Mouse (Mus musculus) fat pad, adult 2 months (tissue): ENCODE results near the gene Col4a4.

Experiments
- DNase-seq: peaks from one replicate; pipeline ENCODE4 v3.0.0-alpha.2; 2011; ENCODE audit warnings: low read depth, low spot score; ENCODE audit errors: extremely low read depth

Gene Col4a4

GRCm38 (mm10) chr1:82586713-82587399, at the start of gene Col4a4, which contains the start of gene Col4a3:
TSS of gene Col4a4 (minus strand) at chr1:82586849.
TSS of gene Col4a3 (plus strand) at chr1:82586921.
- no peak for DNase-seq

GRCm38 (mm10) chr1:82636321-82636720, 49.7 kb upstream of the Col4a4 start:
- DNase-seq, result no peak

GRCm38 (mm10) chr1:82635254-82635620, 48.6 kb upstream of the Col4a4 start:
- no peak for DNase-seq

- no peak for DNase-seq
Measured at GRCm38 (mm10) chr1:82634545-82635253, 48.0 kb upstream of the Col4a4 start.

- DNase-seq, result no peak
Measured at GRCm38 (mm10) chr1:82631169-82631792, 44.6 kb upstream of the Col4a4 start.

GRCm38 (mm10) chr1:82629495-82629894, 42.8 kb upstream of the Col4a4 start:
- no peak for DNase-seq

GRCm38 (mm10) chr1:82627652-82628051, 41.0 kb upstream of the Col4a4 start:
- no peak for DNase-seq

GRCm38 (mm10) chr1:82625474-82625873, 38.8 kb upstream of the Col4a4 start:
- no peak for DNase-seq

- no peak for DNase-seq
Measured at GRCm38 (mm10) chr1:82624934-82625333, 38.3 kb upstream of the Col4a4 start.

GRCm38 (mm10) chr1:82619981-82620380, 33.3 kb upstream of the Col4a4 start:
- no peak for DNase-seq

GRCm38 (mm10) chr1:82618592-82618991, 31.9 kb upstream of the Col4a4 start:
- no peak for DNase-seq

GRCm38 (mm10) chr1:82618001-82618400, 31.4 kb upstream of the Col4a4 start:
- no peak for DNase-seq

- DNase-seq, result no peak
Measured at GRCm38 (mm10) chr1:82612061-82612660, 25.5 kb upstream of the Col4a4 start.

GRCm38 (mm10) chr1:82608646-82609262, 22.1 kb upstream of the Col4a4 start:
- DNase-seq, result no peak

GRCm38 (mm10) chr1:82605856-82606255, 19.2 kb upstream of the Col4a4 start:
- DNase-seq, result no peak

- no peak for DNase-seq
Measured at GRCm38 (mm10) chr1:82605347-82605746, 18.7 kb upstream of the Col4a4 start.

GRCm38 (mm10) chr1:82603198-82603950, 16.7 kb upstream of the Col4a4 start:
- DNase-seq, result no peak

GRCm38 (mm10) chr1:82596864-82597596, 10.4 kb upstream of the Col4a4 start:
- no peak for DNase-seq

- DNase-seq, result no peak
Measured at GRCm38 (mm10) chr1:82590266-82590665, 3.6 kb upstream of the Col4a4 start.

- no peak for DNase-seq
Measured at GRCm38 (mm10) chr1:82585981-82586380, 668 bp downstream of the Col4a4 start.
